Mouse (Mus musculus): ENCODE results near the gene Gm44503. TPM values are rescaled to one million over a fixed set of nuclear protein-coding genes. Genes with fewer than 3 reads are reported as not detected.
A peak's percentile ranks its signal among the peaks of the same experiment; 100 is the strongest.

The Gm44503 gene
- total and polyA plus RNA-seq, 2 experiments from 2014 or later, result 0.10 TPM; not detected in 1

DNA sequence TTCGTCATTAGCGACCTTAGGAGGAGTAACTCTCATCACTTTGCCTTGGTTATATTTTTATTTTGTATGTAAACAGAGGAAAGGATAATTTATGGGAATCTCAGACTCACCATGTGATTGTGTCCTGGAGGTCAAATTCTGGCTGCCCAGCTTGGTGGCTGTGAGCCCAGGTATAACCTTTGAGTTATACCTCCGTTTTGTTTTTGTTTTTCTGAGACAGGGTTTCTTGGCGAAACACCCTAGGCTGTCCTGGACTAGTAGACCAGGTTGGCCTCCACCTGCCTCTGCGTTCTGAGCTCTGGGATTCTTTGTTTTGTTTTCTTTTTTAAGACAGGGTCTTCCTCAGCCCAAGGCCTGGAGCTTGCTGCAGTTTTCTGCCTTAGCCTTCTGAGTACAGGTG, 30.1 kb downstream of the Gm44503 start:
- TF ChIP-seq CTCF (IDR thresholded peaks at IDR 0.05; ENCODE audit: low read depth), result no peak
- Histone ChIP-seq H3K36me3 (ENCODE audit: insufficient read depth) (no peaks in the 10 kb centered on the region), H3K9ac (no peak overlapping the region), H3K9me3 (ENCODE audit: low read length) (no peaks in the 10 kb centered on the region), H3K4me2 (ENCODE audit: low read depth) (no peak overlapping the region), H3K27ac (ENCODE audit: low read depth, low read length) (no peak overlapping the region), H3K4me3 (ENCODE audit: low read depth, low read length) (no peak overlapping the region), H3K27me3 (ENCODE audit: insufficient read depth, low read length) (no peaks in the 10 kb centered on the region), H3K4me1 (ENCODE audit: insufficient read depth) (peaks cover 20% of the 10 kb centered on the region; the same call in 1 of the 2 replicates)
- no peak for ATAC-seq
- 83% methylated on average over 5 of the region's 5 CpGs for WGBS
- no peak for DNase-seq

DNA sequence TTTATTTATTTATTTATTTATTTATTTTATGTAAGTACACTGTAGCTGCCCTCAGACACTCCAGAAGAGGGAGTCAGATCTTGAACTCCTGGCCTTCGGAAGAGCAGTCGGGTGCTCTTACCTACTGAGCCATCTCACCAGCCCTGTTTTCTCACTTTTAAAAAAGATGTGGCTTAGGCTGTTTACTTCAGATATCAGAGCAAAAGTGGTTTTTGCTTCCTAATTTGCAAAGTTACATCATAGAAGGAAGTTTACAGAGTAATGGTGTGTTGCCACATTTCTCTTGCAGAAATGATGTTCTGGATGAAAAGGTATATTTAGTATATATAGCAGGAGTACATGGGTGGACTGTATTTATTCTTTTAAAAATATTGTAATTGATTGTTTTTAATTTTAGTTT, 32.8 kb downstream of the Gm44503 start:
- DNase-seq (no peak), ATAC-seq (no peak)
- Histone ChIP-seq H3K9me3 (ENCODE audit: low read length) (no peaks in the 10 kb centered on the region), H3K9ac (no peak overlapping the region), H3K27ac (ENCODE audit: low read depth, low read length) (no peak overlapping the region), H3K4me3 (ENCODE audit: low read depth, low read length) (no peak overlapping the region), H3K4me2 (ENCODE audit: low read depth) (no peak overlapping the region), H3K4me1 (ENCODE audit: insufficient read depth) (peaks cover 14% of the 10 kb centered on the region; the same call in 1 of the 2 replicates), H3K27me3 (ENCODE audit: insufficient read depth, low read length) (no peaks in the 10 kb centered on the region), H3K36me3 (ENCODE audit: insufficient read depth) (no peaks in the 10 kb centered on the region)
- WGBS, result 98% methylated on average over 2 of the region's 2 CpGs
- TF ChIP-seq CTCF (IDR thresholded peaks at IDR 0.05; ENCODE audit: low read depth), result no peak

DNA sequence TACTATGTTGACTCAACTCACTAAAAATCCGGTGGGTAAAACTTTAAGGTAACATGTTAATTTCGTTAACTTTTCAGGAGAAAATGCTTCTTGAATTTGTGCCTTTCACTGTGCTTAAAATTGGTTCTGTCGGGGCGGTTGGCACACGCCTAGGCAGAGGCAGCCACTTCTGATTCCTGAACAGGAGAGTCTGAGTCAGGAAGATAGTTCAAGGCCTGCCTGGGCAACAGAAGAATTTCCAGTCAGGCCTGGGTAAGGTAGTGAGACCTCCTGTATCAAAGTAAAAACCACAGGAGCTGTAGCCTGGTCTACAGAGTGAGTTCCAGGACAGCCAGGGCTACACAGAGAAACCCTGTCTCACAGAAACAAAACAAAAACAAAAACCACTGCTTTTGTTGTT, 33.9 kb downstream of the Gm44503 start:
- no peak overlapping the region for H3K27ac ChIP-seq (ENCODE audit: low read depth, low read length)
- no peak for ATAC-seq
- TF ChIP-seq CTCF (IDR thresholded peaks at IDR 0.05; ENCODE audit: low read depth), result no peak
- 91% methylated on average over 5 of the region's 5 CpGs for WGBS
- no peaks in the 10 kb centered on the region for H3K9me3 ChIP-seq (ENCODE audit: low read length)
- no peaks in the 10 kb centered on the region for H3K27me3 ChIP-seq (ENCODE audit: insufficient read depth, low read length)
- H3K9ac ChIP-seq, result no peak overlapping the region
- no peak overlapping the region for H3K4me3 ChIP-seq (ENCODE audit: low read depth, low read length)
- H3K4me2 ChIP-seq (ENCODE audit: low read depth), result no peak overlapping the region
- no peak for DNase-seq
- H3K4me1 ChIP-seq (ENCODE audit: insufficient read depth), result 0 out of 2 replicates have a peak, but pooled peaks cover 2% of the 10 kb centered on the region
- H3K36me3 ChIP-seq (ENCODE audit: insufficient read depth), result no peaks in the 10 kb centered on the region

DNA sequence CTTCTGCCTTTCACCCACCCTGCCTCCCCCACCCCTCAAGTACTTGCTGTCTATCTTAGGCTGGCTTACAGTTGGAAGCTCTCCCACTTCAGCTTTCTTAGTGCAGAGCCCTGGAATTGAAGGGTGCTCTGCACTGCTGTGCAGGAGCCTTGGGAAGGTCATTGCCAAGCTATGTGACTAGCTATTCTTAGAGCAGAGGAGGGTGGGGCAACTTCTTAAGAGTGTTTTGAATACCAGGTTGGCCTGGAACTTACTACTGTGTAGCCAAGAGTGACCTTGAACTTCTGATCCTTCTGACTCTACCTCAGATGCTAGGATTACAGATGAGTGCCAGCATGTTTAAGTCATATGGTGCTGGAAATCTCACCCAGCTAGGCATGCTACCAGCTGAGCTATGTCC, 37.5 kb downstream of the Gm44503 start:
- no peaks in the 10 kb centered on the region for H3K9me3 ChIP-seq (ENCODE audit: low read length)
- H3K4me3 ChIP-seq (ENCODE audit: low read depth, low read length), result no peak overlapping the region
- no peak for TF ChIP-seq CTCF (IDR thresholded peaks at IDR 0.05; ENCODE audit: low read depth)
- no peaks in the 10 kb centered on the region for H3K4me1 ChIP-seq (ENCODE audit: insufficient read depth)
- no peak overlapping the region for H3K4me2 ChIP-seq (ENCODE audit: low read depth)
- H3K36me3 ChIP-seq (ENCODE audit: insufficient read depth), result peaks cover 10% of the 10 kb centered on the region
- H3K27me3 ChIP-seq (ENCODE audit: insufficient read depth, low read length), result no peaks in the 10 kb centered on the region
- no peak for DNase-seq
- no peak overlapping the region for H3K9ac ChIP-seq
- H3K27ac ChIP-seq (ENCODE audit: low read depth, low read length), result no peak overlapping the region
- ATAC-seq, result no peak

DNA sequence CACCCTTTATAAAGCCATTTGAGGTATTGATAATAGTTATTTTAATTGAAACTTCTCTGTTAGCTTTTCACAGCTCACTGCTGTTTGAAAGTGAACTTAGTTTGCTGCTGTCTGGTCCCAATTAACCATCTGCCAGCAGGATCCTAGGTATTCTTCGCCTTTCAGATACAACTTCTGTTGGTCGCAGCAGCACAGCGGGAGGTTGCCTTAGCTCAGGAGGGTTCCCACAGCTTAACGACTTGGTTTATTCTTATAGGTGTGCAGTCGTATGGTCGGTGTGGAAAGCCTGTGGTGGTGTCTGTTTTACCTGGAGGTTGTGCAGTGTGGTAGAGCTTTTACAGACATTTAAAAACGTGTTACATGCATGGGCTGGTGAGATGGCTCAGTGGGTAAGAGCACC, 38.2 kb downstream of the Gm44503 start:
- Histone ChIP-seq H3K9me3 (ENCODE audit: low read length) (no peaks in the 10 kb centered on the region), H3K27ac (ENCODE audit: low read depth, low read length) (no peak overlapping the region), H3K4me2 (ENCODE audit: low read depth) (no peak overlapping the region), H3K4me3 (ENCODE audit: low read depth, low read length) (no peak overlapping the region), H3K9ac (no peak overlapping the region), H3K4me1 (ENCODE audit: insufficient read depth) (no peaks in the 10 kb centered on the region), H3K36me3 (ENCODE audit: insufficient read depth) (peaks cover 14% of the 10 kb centered on the region), H3K27me3 (ENCODE audit: insufficient read depth, low read length) (no peaks in the 10 kb centered on the region)
- ATAC-seq, result no peak
- TF ChIP-seq CTCF (IDR thresholded peaks at IDR 0.05; ENCODE audit: low read depth), result no peak
- WGBS, result 46% methylated on average over 7 of the region's 7 CpGs
- DNase-seq, result no peak

DNA sequence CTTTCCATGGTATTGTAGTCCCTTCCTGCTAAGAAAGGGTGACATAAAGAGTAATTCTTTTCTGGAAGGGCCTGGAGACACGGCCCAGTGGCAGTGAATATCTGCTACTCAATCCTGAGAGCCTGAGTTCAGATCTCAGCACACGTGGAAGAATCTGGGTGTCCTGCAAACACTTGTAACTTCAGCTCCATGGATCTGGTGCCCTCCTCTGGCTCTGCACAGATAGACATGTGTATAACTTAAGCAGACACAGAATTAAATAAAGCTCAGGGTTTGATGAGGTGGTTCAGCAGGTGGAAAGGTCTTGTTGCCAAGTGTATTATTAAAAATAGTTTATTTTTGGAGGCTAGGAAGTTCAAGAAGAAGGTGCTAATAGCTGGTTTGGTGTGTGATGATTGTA, 41.8 kb downstream of the Gm44503 start:
- peak; percentile 38 for TF ChIP-seq CTCF (IDR thresholded peaks at IDR 0.05; ENCODE audit: low read depth)
- Histone ChIP-seq H3K4me2 (ENCODE audit: low read depth) (no peak overlapping the region), H3K27me3 (ENCODE audit: insufficient read depth, low read length) (no peaks in the 10 kb centered on the region), H3K27ac (ENCODE audit: low read depth, low read length) (no peak overlapping the region), H3K9ac (no peak overlapping the region), H3K4me1 (ENCODE audit: insufficient read depth) (no peaks in the 10 kb centered on the region), H3K4me3 (ENCODE audit: low read depth, low read length) (no peak overlapping the region), H3K36me3 (ENCODE audit: insufficient read depth) (peaks cover 35% of the 10 kb centered on the region), H3K9me3 (ENCODE audit: low read length) (no peaks in the 10 kb centered on the region)
- WGBS, result 79% methylated on average over 2 of the region's 2 CpGs
- DNase-seq (peak; percentile 3), ATAC-seq (no peak)

DNA sequence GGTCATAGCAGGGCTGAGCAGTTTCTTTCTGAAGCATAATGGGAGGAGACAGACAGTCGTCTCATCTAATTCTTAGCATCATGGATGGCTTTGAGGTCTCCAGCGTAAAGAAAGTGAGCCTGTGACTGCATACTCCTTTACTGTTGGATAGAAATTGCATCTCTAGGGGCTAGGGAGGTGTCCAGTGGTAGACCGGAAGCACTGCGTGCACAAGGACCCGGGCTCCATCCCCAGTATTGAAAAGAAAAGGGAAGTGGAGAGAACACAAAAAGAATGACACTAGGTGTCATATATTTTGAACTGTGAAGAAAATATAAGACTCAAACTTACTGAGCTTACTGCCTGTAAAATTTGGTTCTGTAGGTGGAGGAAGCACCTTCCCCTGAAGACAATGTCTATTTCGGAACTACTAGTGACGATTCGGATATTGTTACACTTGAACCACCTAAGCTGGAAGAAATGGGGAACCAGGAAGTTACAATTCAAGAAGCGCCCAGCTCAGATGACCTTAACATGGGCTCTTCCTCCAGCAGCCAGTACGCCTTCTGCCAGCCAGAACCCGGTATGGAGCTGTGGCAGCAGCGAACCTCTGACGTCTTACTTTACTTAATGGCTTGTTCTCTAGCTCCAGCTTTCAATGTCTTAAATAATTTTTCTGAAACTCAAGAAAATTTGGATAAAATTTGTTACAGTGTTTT, 42.8 kb downstream of the Gm44503 start:
- Histone ChIP-seq H3K9me3 (ENCODE audit: low read length) (no peaks in the 10 kb centered on the region), H3K4me3 (ENCODE audit: low read depth, low read length) (no peak overlapping the region), H3K27ac (ENCODE audit: low read depth, low read length) (no peak overlapping the region), H3K27me3 (ENCODE audit: insufficient read depth, low read length) (no peaks in the 10 kb centered on the region), H3K4me1 (ENCODE audit: insufficient read depth) (no peaks in the 10 kb centered on the region), H3K4me2 (ENCODE audit: low read depth) (no peak overlapping the region), H3K36me3 (ENCODE audit: insufficient read depth) (peaks cover 43% of the 10 kb centered on the region), H3K9ac (no peak overlapping the region)
- no peak for TF ChIP-seq CTCF (IDR thresholded peaks at IDR 0.05; ENCODE audit: low read depth)
- DNase-seq, result no peak
- no peak for ATAC-seq
- 88% methylated on average over 13 of the region's 13 CpGs for WGBS

Measured in forebrain, postnatal 0 days (tissue).